Mouse (Mus musculus) embryonic facial prominence, embryonic 14.5 days (tissue): ENCODE results near the gene Ncoa6. TPM values are rescaled to one million over a fixed set of nuclear protein-coding genes. Genes with fewer than 3 reads are reported as not detected.

Experiments used
- ATAC-seq: fragments of 200-750 bp; cut with Nextera tagmentation; 2 replicates; pipeline ENCODE4 v1.8.0; 2017; ENCODE audit warnings: low read depth, moderate number of reproducible peaks, moderate TSS enrichment
- DNase-seq: peaks from one replicate; pipeline ENCODE4 v3.0.0-alpha.2; 2015; ENCODE audit warnings: low spot score
- H3K27ac ChIP-seq: fragments of 300-500 bp; sonication (generic); replicated peaks from 2 replicates; pipeline ENCODE4 v1.5.1; 2014; ENCODE audit warnings: low read depth, mild to moderate bottlenecking, low read length, moderate library complexity
- H3K27me3 ChIP-seq: fragments of 300-500 bp; sonication (generic); replicated peaks from 2 replicates; pipeline ENCODE4 v1.6.1; 2014; ENCODE audit warnings: low read length; ENCODE audit not compliant: control insufficient read depth, insufficient read depth
- H3K36me3 ChIP-seq: fragments of 300-500 bp; sonication (generic); 2 replicates; pipeline ENCODE4 v1.6.1; 2014; ENCODE audit warnings: low read length, mixed read lengths; ENCODE audit not compliant: control insufficient read depth, insufficient read depth
- H3K4me1 ChIP-seq: fragments of 300-500 bp; sonication (generic); 2 replicates; pipeline ENCODE4 v1.6.1; 2014; ENCODE audit warnings: antibody characterized with exemption, low read length; ENCODE audit not compliant: control insufficient read depth, insufficient read depth
- H3K4me2 ChIP-seq: fragments of 300-500 bp; sonication (generic); 2 replicates; pipeline ENCODE4 v1.6.1; 2014; ENCODE audit warnings: low read depth, mild to moderate bottlenecking, low read length, moderate library complexity, mixed read lengths
- H3K4me3 ChIP-seq: fragments of 300-500 bp; sonication (generic); 2 replicates; pipeline ENCODE4 v1.5.1; 2014; ENCODE audit warnings: low read depth, mild to moderate bottlenecking, low read length
- H3K9ac ChIP-seq: fragments of 300-500 bp; sonication (generic); 2 replicates; pipeline ENCODE4 v1.6.1; 2014; ENCODE audit warnings: low read depth, mild to moderate bottlenecking, low read length, moderate library complexity, mixed read lengths
- H3K9me3 ChIP-seq: fragments of 300-500 bp; sonication (generic); 2 replicates; pipeline ENCODE4 v1.6.1; 2016; ENCODE audit warnings: low read length; ENCODE audit not compliant: control insufficient read depth
- WGBS: fragments of 180-500 bp; shearing (Covaris S2); extraction: QIAGEN DNeasy Blood & Tissue Kit; methylation state at CpG from one replicate; pipeline ENCODE4 v1.1.7; 2014; 5-methylcytosine and 5-hydroxymethylcytosine counted together
- polyA plus RNA-seq: library from polyadenylated mRNA; unstranded; fragments of >200 nt; fragmentation: Nextera tagmentation; extraction: Ambion mirVana; gene quantifications from 2 replicates; pipeline ENCODE4 v1.2.1, GENCODE M21; 2014

Gene Ncoa6
- polyA plus RNA-seq, 1 experiment from 2014 or later: 23.0 TPM

DNA sequence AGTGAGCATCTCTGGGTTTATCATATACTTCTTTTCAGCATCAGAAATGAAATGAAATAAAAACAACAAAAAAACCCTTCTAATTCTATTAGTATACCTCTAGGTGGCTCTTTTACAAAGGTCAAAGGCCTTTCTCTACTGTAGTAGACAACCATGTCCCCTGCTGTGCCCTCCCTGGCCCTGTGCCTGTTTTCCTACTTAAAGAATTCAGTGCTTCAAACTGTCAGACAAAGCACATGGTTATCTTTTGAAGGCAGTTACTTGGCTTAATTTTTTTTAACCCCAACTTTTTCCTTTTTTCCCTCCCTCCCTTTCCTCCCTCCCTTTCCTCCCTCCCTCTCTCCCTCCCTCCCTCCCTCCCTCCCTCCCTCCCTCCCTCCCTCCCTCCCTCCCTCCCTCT is 73.4 kb downstream of the Ncoa6 start:
- no peak overlapping the region for H3K9ac ChIP-seq
- H3K4me2 ChIP-seq: no peak overlapping the region
- no peaks in the 10 kb centered on the region for H3K27me3 ChIP-seq
- H3K4me3 ChIP-seq: no peak overlapping the region
- ATAC-seq (no peak), DNase-seq (no peak)
- H3K27ac ChIP-seq: no peak overlapping the region
- no peaks in the 10 kb centered on the region for H3K4me1 ChIP-seq
- peaks cover 67% of the 10 kb centered on the region for H3K36me3 ChIP-seq
- no peaks in the 10 kb centered on the region for H3K9me3 ChIP-seq

DNA sequence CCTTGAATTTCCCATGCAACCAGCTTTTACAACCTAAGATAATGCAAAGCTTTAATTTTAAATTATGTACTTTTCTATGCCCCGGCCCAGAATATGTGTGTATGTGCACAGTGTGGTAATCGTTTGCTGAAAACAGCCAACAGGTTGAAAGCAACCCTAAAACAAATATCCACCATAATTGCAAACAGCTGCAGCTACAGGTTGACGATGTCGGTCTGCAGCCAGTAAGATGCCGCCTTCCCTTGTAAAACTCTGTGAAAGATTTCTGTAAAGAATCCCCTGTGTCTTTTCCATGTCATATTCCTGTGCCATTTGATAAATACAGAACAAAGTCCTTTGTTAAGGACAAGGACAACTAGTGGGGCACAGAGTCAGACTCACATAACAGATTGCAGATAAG is 79.1 kb downstream of the Ncoa6 start:
- ATAC-seq (no peak), DNase-seq (no peak)
- H3K27me3 ChIP-seq: no peaks in the 10 kb centered on the region
- H3K4me1 ChIP-seq: no peaks in the 10 kb centered on the region
- no peak overlapping the region for H3K4me2 ChIP-seq
- no peak overlapping the region for H3K9ac ChIP-seq
- no peak overlapping the region for H3K27ac ChIP-seq
- no peak overlapping the region for H3K4me3 ChIP-seq
- peaks cover 56% of the 10 kb centered on the region for H3K36me3 ChIP-seq
- no peaks in the 10 kb centered on the region for H3K9me3 ChIP-seq
- WGBS: 41% methylated on average over 5 of the region's 5 CpGs

DNA sequence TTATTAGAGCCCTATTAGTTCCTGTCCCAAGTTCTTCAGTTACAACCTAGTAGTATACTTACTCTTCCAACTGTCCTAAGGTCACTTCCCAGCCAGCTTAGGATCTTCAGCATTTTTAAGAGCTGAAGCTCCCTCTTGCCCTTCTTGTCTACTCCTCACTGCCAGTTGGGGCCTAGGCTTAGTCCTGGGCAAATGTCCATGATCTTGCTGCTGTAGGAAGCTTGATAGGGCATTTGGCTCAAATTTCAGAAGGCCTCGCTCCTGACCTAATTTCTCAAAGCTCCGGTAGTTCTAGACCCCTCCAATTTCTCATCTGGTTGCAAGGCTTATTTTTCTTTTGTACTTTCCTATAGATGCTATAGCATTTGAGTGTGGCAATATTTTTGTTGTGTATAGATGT is 85.1 kb downstream of the Ncoa6 start:
- Histone ChIP-seq H3K9me3 (no peaks in the 10 kb centered on the region), H3K27ac (no peak overlapping the region), H3K4me1 (no peaks in the 10 kb centered on the region), H3K36me3 (peaks cover 38% of the 10 kb centered on the region), H3K4me2 (no peak overlapping the region), H3K4me3 (no peak overlapping the region), H3K9ac (no peak overlapping the region), H3K27me3 (no peaks in the 10 kb centered on the region)
- ATAC-seq (no peak), DNase-seq (no peak)
- WGBS: 54% methylated on average over 2 of the region's 2 CpGs

DNA sequence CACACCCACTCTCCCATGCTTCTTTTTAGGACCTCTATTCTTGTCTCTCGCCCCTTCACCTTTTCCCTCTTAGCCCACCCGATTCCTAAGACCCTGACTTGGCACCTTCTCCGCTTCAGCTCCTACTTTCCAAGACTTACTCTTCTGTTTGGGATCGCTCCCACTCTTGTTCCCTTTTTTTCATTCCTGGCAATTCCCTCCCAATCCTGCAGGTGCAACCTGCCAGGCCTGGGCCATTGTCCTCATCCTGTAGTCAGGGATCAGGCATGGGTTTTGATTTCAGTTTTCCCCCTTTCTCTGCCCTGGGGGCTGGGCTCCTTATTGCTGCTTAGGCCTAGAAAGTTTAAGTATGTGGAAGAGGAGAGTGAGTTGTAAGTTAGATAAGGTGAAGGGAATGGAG is 86.6 kb downstream of the Ncoa6 start:
- Histone ChIP-seq H3K36me3 (peaks cover 38% of the 10 kb centered on the region), H3K4me1 (peaks cover 8% of the 10 kb centered on the region), H3K4me2 (no peak overlapping the region), H3K9me3 (no peaks in the 10 kb centered on the region), H3K9ac (no peak overlapping the region), H3K4me3 (no peak overlapping the region), H3K27ac (no peak overlapping the region), H3K27me3 (no peaks in the 10 kb centered on the region)
- no peak for ATAC-seq
- DNase-seq: no peak
- 68% methylated on average over 4 of the region's 4 CpGs for WGBS

DNA sequence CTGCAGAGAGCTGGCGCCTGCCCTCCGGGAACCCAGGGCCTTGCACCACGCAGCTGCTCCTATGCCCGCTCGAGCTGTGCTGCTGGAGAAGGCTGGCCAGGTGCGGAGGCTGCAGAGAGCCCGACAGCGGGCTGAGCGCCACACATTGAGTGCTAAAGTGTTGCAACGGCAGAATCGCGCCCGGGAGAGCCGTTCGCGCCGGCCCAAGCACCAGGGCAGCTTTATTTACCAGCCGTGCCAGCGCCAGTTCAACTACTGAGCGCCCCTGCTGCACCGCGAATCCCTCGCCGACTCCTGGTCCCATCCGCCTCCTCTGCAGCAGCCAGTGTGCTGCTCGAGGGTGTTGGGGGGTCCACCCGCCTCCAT is 87.2 kb downstream of the Ncoa6 start:
- H3K27ac ChIP-seq: no peak overlapping the region
- ATAC-seq (no peak), DNase-seq (no peak)
- no peaks in the 10 kb centered on the region for H3K9me3 ChIP-seq
- peaks cover 33% of the 10 kb centered on the region for H3K36me3 ChIP-seq
- 22% methylated on average over 20 of the region's 27 CpGs for WGBS
- no peak overlapping the region for H3K4me3 ChIP-seq
- H3K9ac ChIP-seq: no peak overlapping the region
- H3K27me3 ChIP-seq: no peaks in the 10 kb centered on the region
- peaks cover 8% of the 10 kb centered on the region for H3K4me1 ChIP-seq
- H3K4me2 ChIP-seq: no peak overlapping the region

DNA sequence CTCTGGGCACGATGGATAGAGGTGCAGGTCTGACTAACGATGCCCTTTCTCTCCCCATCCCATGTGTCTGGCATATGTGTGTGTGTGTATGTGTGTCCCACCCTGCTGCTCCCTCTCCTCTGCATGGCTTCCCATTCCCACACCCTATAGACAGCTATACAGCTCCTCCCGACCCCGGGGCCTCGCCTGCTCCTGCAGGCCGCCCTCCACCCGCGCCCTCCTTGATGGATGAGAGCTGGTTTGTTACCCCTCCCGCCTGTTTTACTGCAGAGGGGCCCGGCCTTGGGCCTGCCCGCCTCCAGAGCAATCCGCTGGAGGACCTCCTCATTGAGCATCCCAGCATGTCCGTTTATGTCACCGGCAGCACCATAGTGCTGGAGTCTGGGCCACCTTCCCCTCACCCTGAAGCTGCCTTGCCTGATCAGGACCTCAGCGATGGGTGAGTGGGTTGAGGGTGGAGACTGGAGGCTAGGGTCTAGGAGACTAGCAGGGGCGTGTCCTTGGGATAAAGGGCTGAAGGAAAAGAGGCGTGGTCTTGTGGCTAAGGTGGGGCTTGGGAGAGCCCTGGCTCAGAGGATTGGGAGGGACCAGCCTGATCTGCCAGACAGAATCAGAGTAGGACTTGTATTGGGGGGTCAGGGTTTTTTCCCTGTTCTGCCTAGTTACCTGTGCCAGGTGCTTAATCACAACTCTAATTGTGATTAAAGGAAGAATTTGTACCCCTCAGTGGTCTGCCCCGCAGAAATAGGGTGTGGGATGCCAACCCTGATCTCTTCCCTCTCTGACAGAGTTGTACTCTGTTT is 87.8 kb downstream of the Ncoa6 start:
- WGBS: 61% methylated on average over 17 of the region's 18 CpGs
- peak; percentile 53 for DNase-seq
- H3K4me2 ChIP-seq: no peak overlapping the region

DNA sequence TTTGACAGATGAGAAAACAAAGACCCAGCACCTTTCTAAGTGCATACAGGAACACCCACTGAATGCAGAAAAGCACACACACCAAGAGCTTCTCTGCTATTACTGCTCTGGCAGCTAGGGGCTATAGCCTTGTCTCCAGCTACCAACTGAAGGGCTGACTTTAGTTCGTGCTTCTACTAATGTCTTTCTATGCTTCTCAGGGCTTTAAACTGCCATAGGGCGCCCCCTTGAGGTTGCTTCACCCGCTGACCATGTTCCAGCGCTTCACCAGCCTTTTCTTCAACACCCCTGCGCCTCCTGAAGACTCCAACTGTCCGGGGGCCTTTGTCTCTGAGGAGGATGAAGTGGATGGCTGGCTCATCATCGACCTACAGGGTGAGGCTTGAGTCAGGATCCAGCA is 88.6 kb downstream of the Ncoa6 start:
- DNase-seq: peak; percentile 86
- Histone ChIP-seq H3K4me1 (peaks cover 12% of the 10 kb centered on the region), H3K27me3 (0 out of 2 replicates have a peak, but pooled peaks cover 6% of the 10 kb centered on the region), H3K4me3 (no peak overlapping the region), H3K9ac (no peak overlapping the region), H3K27ac (no peak overlapping the region), H3K4me2 (no peak overlapping the region), H3K36me3 (peaks cover 19% of the 10 kb centered on the region), H3K9me3 (no peaks in the 10 kb centered on the region)
- WGBS: 29% methylated on average over 7 of the region's 7 CpGs
- ATAC-seq: no peak

More for the DNA sequence above, 87.8 kb downstream of the Ncoa6 start:
- no peak overlapping the region; the same call in 1 of the 2 replicates for H3K9ac ChIP-seq
- no peak overlapping the region for H3K27ac ChIP-seq
- H3K4me1 ChIP-seq: peaks cover 11% of the 10 kb centered on the region
- H3K4me3 ChIP-seq: no peak overlapping the region
- no peak for ATAC-seq
- H3K36me3 ChIP-seq: peaks cover 28% of the 10 kb centered on the region
- H3K27me3 ChIP-seq: no peaks in the 10 kb centered on the region
- H3K9me3 ChIP-seq: no peaks in the 10 kb centered on the region

DNA sequence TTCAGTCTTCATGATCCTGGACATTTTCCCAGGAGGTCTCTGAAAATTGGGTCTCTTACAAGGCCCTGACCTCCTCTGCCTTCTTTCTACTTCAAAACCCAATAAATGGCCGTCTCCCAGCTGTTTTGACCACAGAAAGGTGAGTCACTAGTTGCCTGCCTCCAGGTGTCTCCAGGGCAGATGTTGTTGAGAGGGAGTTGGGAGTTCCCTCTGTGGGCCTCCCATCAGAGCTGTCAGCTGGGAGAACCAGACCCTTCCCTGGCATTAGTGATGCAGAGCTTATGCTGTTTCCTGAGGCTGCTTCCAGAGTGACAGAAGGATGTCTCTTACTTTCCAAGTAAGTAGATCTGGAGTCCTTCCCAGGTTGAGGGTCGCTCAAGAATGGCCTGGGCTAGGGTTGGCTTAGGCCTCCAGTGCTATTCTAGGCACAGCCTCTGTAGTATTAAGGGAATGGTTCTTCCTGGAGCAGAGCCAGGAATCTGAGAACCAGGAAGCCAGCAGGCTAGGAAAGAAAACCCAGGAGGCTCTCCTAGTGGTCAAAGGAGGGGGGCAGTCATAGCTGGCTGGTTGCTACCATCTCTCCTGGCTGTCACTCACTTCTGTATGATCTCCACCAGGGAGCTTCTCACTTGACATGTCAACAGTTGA is 90.8 kb downstream of the Ncoa6 start:
- Histone ChIP-seq H3K27ac (peak overlapping the region; percentile 98; the same call in 1 of the 2 replicates), H3K27me3 (0 out of 2 replicates have a peak, but pooled peaks cover 6% of the 10 kb centered on the region), H3K9ac (no peak overlapping the region), H3K9me3 (no peaks in the 10 kb centered on the region), H3K4me3 (peak overlapping the region; percentile 81), H3K4me2 (peak overlapping the region; percentile 70), H3K36me3 (no peaks in the 10 kb centered on the region), H3K4me1 (peaks cover 12% of the 10 kb centered on the region)
- 77% methylated on average over 2 of the region's 2 CpGs for WGBS
- DNase-seq (peak; percentile 48), ATAC-seq (no peak)
